Mouse (Mus musculus) cerebellum, adult 2 months (tissue): ENCODE results near the gene Olfr507. TPM values are rescaled to one million over a fixed set of nuclear protein-coding genes. Genes with fewer than 3 reads are reported as not detected.
"Not testable (repeated sequence)": the region's sequence is repeated elsewhere in the genome, so short reads cannot be mapped to it uniquely, and the experiment has no call there.

Source experiments
- DNase-seq, 2 experiments: peaks; one replicate each; pipeline ENCODE4 v3.0.0; 2021
- H3K27ac ChIP-seq: fragments of 200-500 bp; 2 replicates; pipeline ENCODE4 v1.5.1; 2012; ENCODE audit warnings: low read length, control low read depth, inconsistent platforms; ENCODE audit not compliant: insufficient read depth
- H3K27me3 ChIP-seq: fragments of 200-500 bp; 2 replicates; pipeline ENCODE4 v1.6.1; 2012; ENCODE audit warnings: inconsistent platforms, mild to moderate bottlenecking, low read length, moderate library complexity; ENCODE audit not compliant: control insufficient read depth, insufficient read depth
- H3K4me1 ChIP-seq: fragments of 200-500 bp; 2 replicates; pipeline ENCODE4 v1.6.1; 2011; ENCODE audit warnings: low read length; ENCODE audit not compliant: control insufficient read depth, insufficient read depth
- H3K4me3 ChIP-seq: fragments of 200-500 bp; replicated peaks from 2 replicates; pipeline ENCODE3; 2011; ENCODE audit warnings: mild to moderate bottlenecking, low read depth, low read length, control low read depth; ENCODE audit not compliant: insufficient read depth
- CTCF ChIP-seq: fragments of 200-500 bp; IDR thresholded peaks from 2 replicates; pipeline ENCODE4 v1.5.1; 2011; ENCODE audit warnings: low read depth, mild to moderate bottlenecking, control low read depth, low read length, moderate library complexity, borderline replicate concordance; ENCODE audit not compliant: insufficient read depth
- POLR2A ChIP-seq: fragments of 200-500 bp; IDR thresholded peaks from 2 replicates; pipeline ENCODE4 v1.6.1; 2011; ENCODE audit warnings: low read length, control low read depth, borderline replicate concordance; ENCODE audit not compliant: insufficient read depth
- WGBS: fragments of 180-500 bp; shearing (Covaris S2); methylation state at CpG from one replicate; pipeline ENCODE4 v1.1.7; 2018; 5-methylcytosine and 5-hydroxymethylcytosine counted together
- polyA plus RNA-seq: library from polyadenylated mRNA; depleted of rRNA; stranded (reverse); fragments of >200 nt; gene quantifications from 2 replicates; pipeline ENCODE4 v1.2.3, GENCODE M21; 2012; rRNA removed

Gene Olfr507
- not detected in 2 replicates for polyA plus RNA-seq

DNA sequence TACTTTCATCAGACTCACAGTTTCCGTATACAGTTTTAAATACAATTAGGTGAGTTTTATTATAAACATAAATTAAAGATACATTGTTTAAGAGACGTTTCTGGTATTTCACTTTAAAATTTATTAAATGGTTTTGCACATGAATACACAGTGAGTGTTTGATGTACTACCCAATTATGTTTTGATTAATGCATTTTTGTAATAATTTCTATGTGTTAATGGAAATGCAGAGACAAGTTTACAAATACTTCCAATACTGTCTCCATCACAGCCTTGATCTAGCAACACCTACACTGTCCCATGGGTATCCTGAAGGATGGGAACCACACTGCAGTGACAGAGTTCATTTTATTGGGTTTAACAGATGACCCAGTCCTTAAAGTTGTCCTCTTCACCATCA, at the start of gene Olfr507:
Olfr507 (plus strand) TSS at position 301 of the 400 bp plus-strand sequence.
- TF ChIP-seq POLR2A, result no peak
- no peak for TF ChIP-seq CTCF
- no peaks in the 10 kb centered on the region for H3K4me1 ChIP-seq
- DNase-seq, result no peak
- no peak within 1 kb of the TSS for H3K4me3 ChIP-seq
- no peaks in the 10 kb centered on the region for H3K27me3 ChIP-seq
- 74% methylated on average over 2 of the region's 2 CpGs for WGBS
- no peak within 1 kb of the TSS for H3K27ac ChIP-seq

DNA sequence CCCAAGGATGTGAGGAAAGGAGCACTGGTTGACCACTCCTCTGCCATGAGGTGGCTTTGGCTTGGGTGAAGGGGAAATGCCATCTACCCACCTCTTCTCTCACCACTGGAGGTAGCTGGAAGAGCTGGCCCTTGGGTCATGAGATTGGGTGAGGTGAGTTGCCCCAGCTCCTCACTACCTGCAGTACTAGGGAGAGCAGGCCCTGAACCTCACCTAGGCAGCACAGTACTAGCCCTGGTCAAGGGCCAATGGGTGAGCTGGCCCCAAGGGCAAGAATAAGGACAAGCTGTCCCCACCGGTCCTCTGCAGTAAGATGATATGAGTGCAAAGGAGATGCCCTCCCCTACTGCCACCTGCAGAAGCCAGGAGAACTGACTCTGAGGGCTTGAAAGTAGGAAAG, 31.8 kb upstream of the Olfr507 start:
- Histone ChIP-seq H3K4me1 (no peaks in the 10 kb centered on the region), H3K27ac (no peak overlapping the region), H3K4me3 (no peak overlapping the region), H3K27me3 (no peaks in the 10 kb centered on the region)
- peak in 1 of 2 experiments; percentile 0 for DNase-seq
- no peak for TF ChIP-seq CTCF
- TF ChIP-seq POLR2A, result no peak
- 92% methylated on average over 1 of the region's 1 CpGs for WGBS

DNA sequence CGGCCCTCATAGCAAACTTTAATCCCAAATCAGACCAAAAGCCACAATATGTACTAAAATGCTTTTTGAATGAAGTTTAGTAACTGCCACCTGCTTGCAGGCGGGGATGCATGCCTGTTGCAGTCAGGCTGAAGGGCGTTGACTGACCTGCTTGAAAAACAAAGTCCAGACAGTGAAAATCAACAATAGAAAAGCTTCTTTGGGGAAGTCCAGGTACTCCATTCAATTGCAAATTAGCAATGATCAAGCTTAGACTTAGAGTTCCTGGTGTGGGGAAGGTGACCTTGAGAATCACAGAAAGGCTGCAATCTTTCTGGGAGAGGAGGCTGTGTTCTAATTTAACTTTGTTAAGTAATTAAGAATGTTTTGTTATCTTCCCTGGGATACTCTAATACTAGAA, 19.7 kb upstream of the Olfr507 start:
- not testable (repeated sequence) for H3K4me1 ChIP-seq, H3K27ac ChIP-seq, H3K4me3 ChIP-seq, H3K27me3 ChIP-seq, DNase-seq
- WGBS, result 70% methylated on average over 3 of the region's 3 CpGs

DNA sequence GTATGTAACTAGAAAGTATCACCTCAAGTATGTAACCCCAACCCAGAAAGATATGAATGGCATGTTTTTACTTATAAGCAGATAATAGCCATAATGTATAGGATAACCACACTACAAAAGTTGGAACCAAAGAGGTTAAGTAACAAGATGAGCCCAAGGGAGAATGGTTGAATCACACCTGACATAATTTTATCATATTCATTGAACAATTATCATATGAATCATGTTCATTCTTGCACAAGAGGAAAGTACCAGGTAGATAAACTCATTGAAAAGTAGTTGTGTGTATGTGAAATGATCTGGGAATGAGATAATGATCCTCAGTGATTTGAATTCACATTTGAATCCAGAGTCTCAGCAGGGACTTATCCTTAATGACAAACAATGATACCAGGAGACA, 11.1 kb upstream of the Olfr507 start, which contains the start of gene Olfr506:
Olfr506 (plus strand) TSS at position 301 of the 400 bp plus-strand sequence.
- no peak for DNase-seq
- no peaks in the 10 kb centered on the region for H3K27me3 ChIP-seq
- no peaks in the 10 kb centered on the region for H3K4me1 ChIP-seq
- no peak within 1 kb of the TSS for H3K4me3 ChIP-seq
- TF ChIP-seq CTCF, result no peak
- TF ChIP-seq POLR2A, result no peak
- no peak within 1 kb of the TSS for H3K27ac ChIP-seq

DNA sequence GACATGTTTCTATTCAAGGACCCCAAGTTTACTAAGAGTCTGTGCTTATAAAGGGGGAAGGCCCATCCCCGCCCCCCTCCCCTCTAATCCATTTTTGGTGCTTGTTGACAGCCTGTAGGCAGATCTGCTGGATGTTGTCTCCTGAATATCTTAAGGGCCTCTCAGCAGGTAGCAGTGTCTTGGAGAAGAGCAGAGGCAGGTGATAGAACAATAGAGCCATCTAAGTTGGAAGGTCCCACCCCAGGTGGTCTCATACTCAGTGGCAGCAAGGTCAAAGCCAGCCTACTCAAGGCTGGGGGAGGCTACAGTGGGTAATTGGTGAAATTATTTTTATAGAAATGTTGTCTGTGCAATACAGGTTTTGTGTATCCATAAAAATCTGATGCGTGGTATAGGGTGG, 7.5 kb upstream of the Olfr507 start:
- Histone ChIP-seq H3K27ac (no peak overlapping the region), H3K4me3 (no peak overlapping the region), H3K4me1 (no peaks in the 10 kb centered on the region), H3K27me3 (no peaks in the 10 kb centered on the region)
- 86% methylated on average over 2 of the region's 2 CpGs for WGBS
- TF ChIP-seq CTCF, result no peak
- DNase-seq, result no peak

DNA sequence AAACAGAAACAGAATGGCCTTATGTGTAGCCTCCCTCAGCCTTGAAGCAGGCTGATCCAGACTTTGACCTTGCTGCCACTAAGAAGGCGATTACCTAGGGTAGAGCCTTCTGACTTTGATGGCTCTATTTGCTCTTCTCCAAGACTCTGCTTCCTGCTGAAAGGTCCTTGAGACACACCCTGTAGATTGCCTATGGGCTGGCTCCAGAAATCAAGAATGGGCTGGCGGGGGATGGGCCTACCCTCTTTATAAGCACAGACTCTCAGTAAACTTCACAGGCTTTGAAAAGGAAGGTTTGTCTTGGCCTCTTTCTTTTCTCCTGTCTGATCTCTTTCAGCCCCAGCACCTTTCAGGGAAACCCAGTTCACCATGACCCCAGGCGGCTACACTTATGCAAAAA, 4.8 kb upstream of the Olfr507 start:
- not testable (repeated sequence) for H3K27me3 ChIP-seq, DNase-seq, H3K27ac ChIP-seq, H3K4me3 ChIP-seq, H3K4me1 ChIP-seq
- WGBS, result 51% methylated on average over 3 of the region's 3 CpGs

DNA sequence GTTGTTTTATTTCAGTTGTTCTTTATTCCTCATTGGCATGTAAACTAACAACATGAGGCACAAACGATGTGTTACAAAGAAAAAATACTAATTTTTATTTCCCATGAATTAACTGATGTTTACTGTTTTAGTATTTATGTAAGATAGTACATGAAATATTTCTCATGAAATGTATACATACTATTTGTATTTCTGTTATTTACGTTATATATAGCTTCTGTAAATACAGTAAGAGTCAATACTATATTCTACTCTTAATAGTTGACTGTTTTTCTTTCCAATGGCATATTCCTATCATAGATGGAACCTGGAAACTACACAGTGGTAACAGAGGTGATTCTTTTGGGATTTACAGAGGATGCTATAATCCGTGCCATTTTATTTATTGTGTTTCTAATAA, 8.1 kb downstream of the Olfr507 start, which contains the start of gene Olfr508:
Olfr508 (plus strand) TSS at position 301 of the 400 bp plus-strand sequence.
- H3K4me3 ChIP-seq, result no peak within 1 kb of the TSS
- 84% methylated on average over 3 of the region's 3 CpGs for WGBS
- H3K4me1 ChIP-seq, result no peaks in the 10 kb centered on the region
- no peaks in the 10 kb centered on the region for H3K27me3 ChIP-seq
- no peak within 1 kb of the TSS for H3K27ac ChIP-seq
- no peak for DNase-seq
- TF ChIP-seq CTCF (no peak), POLR2A (no peak)

DNA sequence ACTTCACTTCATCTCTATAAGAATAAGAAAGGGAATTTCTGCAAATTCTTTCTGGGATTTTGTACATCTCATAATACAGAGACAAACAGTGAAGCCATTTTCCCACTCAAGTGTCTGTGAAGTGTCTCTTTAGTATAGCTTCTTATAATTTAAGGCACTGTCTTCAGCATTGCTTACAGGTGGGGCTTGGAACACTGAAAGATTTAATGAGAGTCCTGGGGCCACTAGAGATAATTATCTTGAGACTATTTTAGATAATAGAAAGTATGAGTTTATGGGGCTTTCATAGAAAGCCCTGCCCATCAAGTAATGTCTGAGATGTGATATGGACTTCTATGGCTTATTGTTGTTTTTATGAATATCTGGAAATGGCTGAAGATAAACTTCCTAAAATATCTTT, 30.2 kb downstream of the Olfr507 start, which contains the start of gene Olfr509:
Olfr509 (minus strand) TSS at position 101 of the 400 bp plus-strand sequence.
- Histone ChIP-seq H3K27me3 (no peaks in the 10 kb centered on the region), H3K4me3 (no peak within 1 kb of the TSS), H3K27ac (no peak within 1 kb of the TSS), H3K4me1 (no peaks in the 10 kb centered on the region)
- DNase-seq, result no peak
- TF ChIP-seq POLR2A (no peak), CTCF (no peak)

DNA sequence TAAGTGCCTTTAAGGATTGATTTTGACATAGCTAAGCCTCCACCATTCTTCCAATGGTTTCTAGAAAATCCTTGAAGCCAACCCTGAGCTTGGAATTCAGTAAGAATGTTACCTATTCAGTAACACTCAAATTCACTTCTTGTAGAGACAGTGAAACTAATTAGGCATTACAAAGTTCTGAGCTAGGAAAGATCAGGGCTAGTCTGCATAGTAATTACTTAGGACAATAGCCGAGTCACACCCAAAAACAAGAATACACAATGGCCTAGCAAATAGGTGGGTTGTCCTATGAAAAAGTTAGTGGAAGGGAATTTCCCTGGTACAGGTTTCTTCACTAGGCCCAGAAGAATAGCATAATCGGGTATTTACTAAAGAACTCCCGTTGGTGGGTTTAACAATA, 40.8 kb downstream of the Olfr507 start:
- no peak for DNase-seq
- WGBS, result 89% methylated on average over 3 of the region's 3 CpGs
- H3K4me1 ChIP-seq, result no peaks in the 10 kb centered on the region
- no peak for TF ChIP-seq CTCF
- TF ChIP-seq POLR2A, result no peak
- no peak overlapping the region for H3K4me3 ChIP-seq
- no peaks in the 10 kb centered on the region for H3K27me3 ChIP-seq
- H3K27ac ChIP-seq, result no peak overlapping the region
